Mouse (Mus musculus) embryonic facial prominence, embryonic 15.5 days (tissue): ENCODE measurements around the gene Psrc1. TPM values are rescaled to one million over a fixed set of nuclear protein-coding genes. Genes with fewer than 3 reads are reported as not detected.

Experiments used
- ATAC-seq: fragments of 200-750 bp; cut with Nextera tagmentation; 2 replicates; pipeline ENCODE4 v1.8.0; 2017; ENCODE audit warnings: low read depth, moderate TSS enrichment; ENCODE audit not compliant: insufficient number of reproducible peaks, low FRiP score, low TSS enrichment
- H3K27ac ChIP-seq: fragments of 300-500 bp; sonication (generic); replicated peaks from 2 replicates; pipeline ENCODE4 v1.5.1; 2015; ENCODE audit warnings: mild to moderate bottlenecking, inconsistent platforms
- H3K27me3 ChIP-seq: fragments of 300-500 bp; sonication (generic); 2 replicates; pipeline ENCODE4 v1.6.1; 2015; ENCODE audit warnings: inconsistent platforms
- H3K36me3 ChIP-seq: fragments of 300-500 bp; sonication (generic); 2 replicates; pipeline ENCODE4 v1.6.1; 2015; ENCODE audit warnings: mild to moderate bottlenecking, inconsistent platforms
- H3K4me1 ChIP-seq: fragments of 300-500 bp; sonication (generic); 2 replicates; pipeline ENCODE4 v1.6.1; 2015; ENCODE audit warnings: inconsistent platforms
- H3K4me2 ChIP-seq: fragments of 300-500 bp; sonication (generic); replicated peaks from 2 replicates; pipeline ENCODE4 v1.6.1; 2015; ENCODE audit warnings: mild to moderate bottlenecking, inconsistent platforms
- H3K4me3 ChIP-seq: fragments of 300-500 bp; sonication (generic); replicated peaks from 2 replicates; pipeline ENCODE4 v1.5.1; 2015; ENCODE audit warnings: mild to moderate bottlenecking, inconsistent platforms
- H3K9ac ChIP-seq: fragments of 300-500 bp; sonication (generic); 2 replicates; pipeline ENCODE4 v1.6.1; 2015; ENCODE audit warnings: inconsistent platforms
- H3K9me3 ChIP-seq: fragments of 300-500 bp; sonication (generic); replicated peaks from 2 replicates; pipeline ENCODE4 v1.6.1; 2016; ENCODE audit warnings: inconsistent platforms
- WGBS: fragments of 180-500 bp; shearing (Covaris S2); methylation state at CpG from one replicate; pipeline ENCODE4 v1.1.7; 2015; 5-methylcytosine and 5-hydroxymethylcytosine counted together
- polyA plus RNA-seq: library from polyadenylated mRNA; unstranded; fragments of >200 nt; fragmentation: Nextera tagmentation; extraction: Ambion mirVana; gene quantifications from 2 replicates; pipeline ENCODE4 v1.2.1, GENCODE M21; 2015

The Psrc1 gene
- polyA plus RNA-seq, 1 experiment from 2014 or later = 41.7 TPM

DNA sequence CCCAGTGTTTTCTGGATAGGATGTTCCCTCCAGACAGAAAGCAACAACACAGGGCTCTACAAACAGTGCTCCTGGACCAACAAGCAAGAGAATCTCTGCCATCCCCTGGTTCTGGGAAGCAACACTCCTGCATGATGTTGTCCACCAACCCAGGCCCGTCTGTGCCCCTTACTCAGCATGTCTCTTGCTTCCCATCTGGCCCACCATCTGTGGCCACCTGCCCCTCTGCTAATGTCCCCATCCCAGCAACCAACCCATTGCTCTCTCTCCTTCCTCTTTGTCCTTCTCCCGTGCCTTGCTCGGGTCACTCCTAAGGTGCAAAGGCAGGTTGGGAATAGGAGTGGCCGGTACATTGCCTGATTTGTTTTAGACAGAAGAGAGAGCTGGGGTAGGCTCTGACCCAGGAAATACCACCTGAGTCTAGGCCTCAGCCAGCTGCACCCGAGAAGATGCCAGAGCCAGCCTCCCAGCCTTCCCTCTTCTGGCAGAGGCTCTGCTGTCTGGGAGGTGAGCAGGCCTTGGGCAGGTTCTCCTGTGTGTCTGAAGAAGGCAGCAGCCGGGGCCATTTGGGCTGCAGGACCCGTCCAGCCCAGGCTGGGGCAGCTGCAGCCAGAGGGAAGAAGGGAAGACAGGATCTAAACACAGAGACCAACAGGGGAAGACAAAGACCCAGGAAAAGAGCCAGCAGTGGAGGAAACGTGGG is 26.2 kb downstream of the Psrc1 start:
- Histone ChIP-seq H3K4me3 (no peak overlapping the region), H3K36me3 (peaks cover 25% of the 10 kb centered on the region), H3K4me1 (peaks cover 38% of the 10 kb centered on the region), H3K9ac (no peak overlapping the region), H3K27me3 (no peaks in the 10 kb centered on the region), H3K27ac (no peak overlapping the region), H3K4me2 (peak overlapping the region; percentile 41; the same call in 1 of the 2 replicates), H3K9me3 (0 out of 2 replicates have a peak, but pooled peaks cover 13% of the 10 kb centered on the region)
- 57% methylated on average over 8 of the region's 8 CpGs for WGBS
- no peak for ATAC-seq

- H3K27ac ChIP-seq = no peak overlapping the region
- ATAC-seq = no peak
Observed at GRCm38 (mm10) chr3:108410359-108410714, 26.7 kb downstream of the Psrc1 start.

GRCm38 (mm10) chr3:108411026-108411753 is 27.6 kb downstream of the Psrc1 start:
- Histone ChIP-seq H3K36me3 (peaks cover 25% of the 10 kb centered on the region), H3K27ac (no peak overlapping the region; the same call in 1 of the 2 replicates), H3K4me1 (peaks cover 41% of the 10 kb centered on the region), H3K4me2 (peak overlapping the region; percentile 41), H3K27me3 (peaks cover 2% of the 10 kb centered on the region; the same call in 1 of the 2 replicates), H3K9ac (peak overlapping the region; percentile 21; the same call in 1 of the 2 replicates), H3K4me3 (peak overlapping the region; percentile 22), H3K9me3 (0 out of 2 replicates have a peak, but pooled peaks cover 13% of the 10 kb centered on the region)
- 38% methylated on average over 5 of the region's 5 CpGs for WGBS
- no peak for ATAC-seq

More at GRCm38 (mm10) chr3:108410359-108410714, 26.7 kb downstream of the Psrc1 start:
- Histone ChIP-seq H3K4me1 (peaks cover 44% of the 10 kb centered on the region), H3K36me3 (peaks cover 25% of the 10 kb centered on the region), H3K9me3 (0 out of 2 replicates have a peak, but pooled peaks cover 13% of the 10 kb centered on the region), H3K9ac (no peak overlapping the region), H3K27me3 (no peaks in the 10 kb centered on the region), H3K4me2 (peak overlapping the region; percentile 41; the same call in 1 of the 2 replicates), H3K4me3 (0 out of 2 replicates have a peak overlapping the region, but pooled peaks have one; percentile 1)
- WGBS = 21% methylated on average over 5 of the region's 5 CpGs

GRCm38 (mm10) chr3:108411754-108412121 is 28.1 kb downstream of the Psrc1 start:
- 0 out of 2 replicates have a peak, but pooled peaks cover 13% of the 10 kb centered on the region for H3K9me3 ChIP-seq
- peak overlapping the region; percentile 41 for H3K4me2 ChIP-seq
- no peak overlapping the region; the same call in 1 of the 2 replicates for H3K27ac ChIP-seq
- peak overlapping the region; percentile 22 for H3K4me3 ChIP-seq
- H3K4me1 ChIP-seq = peaks cover 35% of the 10 kb centered on the region
- 50% methylated on average over 8 of the region's 8 CpGs for WGBS
- peak overlapping the region; percentile 21 for H3K9ac ChIP-seq
- H3K36me3 ChIP-seq = peaks cover 23% of the 10 kb centered on the region
- no peak for ATAC-seq
- H3K27me3 ChIP-seq = peaks cover 7% of the 10 kb centered on the region; the same call in 1 of the 2 replicates

GRCm38 (mm10) chr3:108413634-108414360 is 30.2 kb downstream of the Psrc1 start:
- Histone ChIP-seq H3K4me3 (no peak overlapping the region), H3K27ac (no peak overlapping the region), H3K4me1 (peaks cover 34% of the 10 kb centered on the region), H3K27me3 (peaks cover 8% of the 10 kb centered on the region; the same call in 1 of the 2 replicates), H3K36me3 (peaks cover 20% of the 10 kb centered on the region), H3K9ac (no peak overlapping the region), H3K9me3 (0 out of 2 replicates have a peak, but pooled peaks cover 13% of the 10 kb centered on the region), H3K4me2 (no peak overlapping the region)
- WGBS = 96% methylated on average over 35 of the region's 35 CpGs
- ATAC-seq = no peak

GRCm38 (mm10) chr3:108414857-108415830 is 31.5 kb downstream of the Psrc1 start, which contains the start of gene Celsr2:
TSS of gene Celsr2 (minus strand) at chr3:108415552.
- peak within 1 kb of the TSS; percentile 62 for H3K9ac ChIP-seq
- peak within 1 kb of the TSS; percentile 70 for H3K4me3 ChIP-seq
- H3K36me3 ChIP-seq = peaks cover 20% of the 10 kb centered on the region
- peaks cover 30% of the 10 kb centered on the region for H3K4me1 ChIP-seq
- peak within 1 kb of the TSS; percentile 98 for H3K4me2 ChIP-seq
- H3K9me3 ChIP-seq = 0 out of 2 replicates have a peak, but pooled peaks cover 13% of the 10 kb centered on the region
- peaks cover 8% of the 10 kb centered on the region; the same call in 1 of the 2 replicates for H3K27me3 ChIP-seq
- H3K27ac ChIP-seq = peak within 1 kb of the TSS; percentile 49
- no peak for ATAC-seq
- WGBS = 5% methylated on average over 62 of the region's 67 CpGs

DNA sequence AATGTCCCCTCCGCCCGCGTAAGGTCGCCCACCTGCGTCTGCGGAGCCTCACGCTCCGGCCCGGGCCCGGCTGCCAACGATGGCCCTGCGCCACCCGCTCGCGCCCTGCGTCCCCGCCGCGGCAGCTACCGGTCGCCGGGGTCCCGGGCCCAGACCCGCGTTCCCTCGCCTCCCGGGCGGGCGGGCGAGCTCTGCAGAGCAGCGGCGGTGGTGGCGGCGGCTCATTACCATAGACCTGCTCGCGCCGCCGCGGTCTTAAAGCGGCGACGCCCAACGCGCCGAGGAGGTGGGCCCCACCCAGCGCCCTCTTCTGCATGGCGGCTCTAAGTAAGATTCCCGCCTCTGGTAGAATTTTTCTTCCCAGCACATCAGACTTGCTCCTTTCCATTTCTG is 32.2 kb downstream of the Psrc1 start:
- ATAC-seq = peak; percentile 84
- peak overlapping the region; percentile 49 for H3K27ac ChIP-seq
- H3K27me3 ChIP-seq = peaks cover 8% of the 10 kb centered on the region; the same call in 1 of the 2 replicates
- WGBS = under 1% methylated on average over 48 of the region's 48 CpGs
- H3K9ac ChIP-seq = peak overlapping the region; percentile 62
- 0 out of 2 replicates have a peak, but pooled peaks cover 13% of the 10 kb centered on the region for H3K9me3 ChIP-seq
- H3K4me1 ChIP-seq = peaks cover 23% of the 10 kb centered on the region
- peak overlapping the region; percentile 70 for H3K4me3 ChIP-seq
- H3K36me3 ChIP-seq = peaks cover 20% of the 10 kb centered on the region
- peak overlapping the region; percentile 98 for H3K4me2 ChIP-seq

GRCm38 (mm10) chr3:108423006-108423405 is 39.4 kb downstream of the Psrc1 start:
- no peak for ATAC-seq

DNA sequence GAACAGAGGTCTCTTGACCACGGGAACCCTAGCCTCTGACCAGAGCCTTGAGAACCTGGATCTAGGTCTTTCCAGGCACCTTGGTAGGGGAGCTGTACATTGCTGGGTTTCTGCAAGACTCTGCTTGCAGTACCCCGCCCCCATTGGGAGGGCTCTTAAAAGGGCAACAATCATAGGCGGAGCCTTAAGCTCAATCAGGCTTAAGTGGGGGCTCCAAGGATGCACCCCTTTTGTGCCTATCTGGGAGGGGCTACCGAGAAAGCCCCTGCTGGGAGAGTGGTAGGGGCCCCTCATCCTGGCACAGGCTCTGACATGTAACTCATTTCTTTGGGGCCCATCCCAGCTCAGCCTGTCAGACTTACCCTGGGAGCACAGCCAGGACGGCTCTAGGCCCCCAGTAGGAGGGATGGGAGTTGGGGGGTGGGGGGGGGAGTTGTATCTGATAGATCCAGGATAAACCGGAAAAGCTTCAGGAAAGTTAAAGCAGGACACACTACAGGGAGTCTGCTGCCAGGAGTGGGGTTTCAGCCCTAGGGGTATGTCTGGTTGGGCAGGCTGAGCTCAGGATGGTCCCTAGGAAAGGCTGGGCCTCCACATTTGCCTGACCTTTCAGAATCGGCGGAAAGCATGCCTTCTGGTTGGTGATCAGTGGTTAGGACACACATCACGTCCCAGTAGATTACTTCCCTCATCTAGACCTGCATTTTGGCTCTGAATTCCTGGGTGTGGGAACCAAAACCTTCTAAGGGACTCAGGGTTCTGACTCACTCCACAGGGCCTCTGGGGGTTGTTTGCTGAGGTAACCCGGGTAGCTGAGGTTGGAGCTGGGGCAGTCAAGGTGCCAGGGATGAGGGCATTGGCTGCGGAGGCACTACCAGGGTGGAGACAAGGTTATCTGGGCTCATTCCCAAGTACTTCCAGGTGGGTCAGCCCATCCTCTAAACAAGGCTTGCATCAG is 40.5 kb downstream of the Psrc1 start:
- 0 out of 2 replicates have a peak overlapping the region, but pooled peaks have one; percentile 16 for H3K4me3 ChIP-seq
- no peaks in the 10 kb centered on the region for H3K9me3 ChIP-seq
- H3K4me2 ChIP-seq = peak overlapping the region; percentile 44
- peak overlapping the region; percentile 77 for H3K27ac ChIP-seq
- peak; percentile 75 for ATAC-seq
- 13% methylated on average over 11 of the region's 11 CpGs for WGBS
- no peaks in the 10 kb centered on the region for H3K27me3 ChIP-seq
- H3K9ac ChIP-seq = no peak overlapping the region
- H3K36me3 ChIP-seq = peaks cover 39% of the 10 kb centered on the region
- peaks cover 33% of the 10 kb centered on the region for H3K4me1 ChIP-seq

More at GRCm38 (mm10) chr3:108423006-108423405, 39.4 kb downstream of the Psrc1 start:
- Histone ChIP-seq H3K4me3 (no peak overlapping the region), H3K4me1 (peaks cover 33% of the 10 kb centered on the region), H3K27me3 (no peaks in the 10 kb centered on the region), H3K27ac (peak overlapping the region; percentile 73; the same call in 1 of the 2 replicates), H3K4me2 (no peak overlapping the region), H3K9me3 (no peaks in the 10 kb centered on the region), H3K36me3 (peaks cover 27% of the 10 kb centered on the region), H3K9ac (no peak overlapping the region)
- WGBS = 29% methylated on average over 6 of the region's 6 CpGs
